Mouse (Mus musculus) liver, adult 2 months (tissue): ENCODE data around the gene B3gnt6. TPM values are rescaled to one million over a fixed set of nuclear protein-coding genes. Genes with fewer than 3 reads are reported as not detected.

Source experiments
- DNase-seq: peaks from one replicate; pipeline ENCODE4 v3.0.0-alpha.2; 2011; ENCODE audit warnings: low read depth, low spot score; ENCODE audit errors: extremely low read depth
- H3K27ac ChIP-seq: fragments of 200-500 bp; replicated peaks from 2 replicates; pipeline ENCODE4 v1.5.1; 2012; ENCODE audit warnings: low read depth, mild to moderate bottlenecking, control low read depth, inconsistent platforms, low read length; ENCODE audit not compliant: insufficient read depth
- H3K27me3 ChIP-seq: fragments of 200-500 bp; 2 replicates; pipeline ENCODE4 v1.6.1; 2012; ENCODE audit warnings: mild to moderate bottlenecking, moderate library complexity, low read length, inconsistent platforms; ENCODE audit not compliant: control insufficient read depth, insufficient read depth
- H3K36me3 ChIP-seq: fragments of 200-500 bp; 2 replicates; pipeline ENCODE4 v1.6.1; 2012; ENCODE audit warnings: low read length, inconsistent platforms; ENCODE audit not compliant: control insufficient read depth, insufficient read depth
- H3K4me1 ChIP-seq: fragments of 200-500 bp; 2 replicates; pipeline ENCODE4 v1.6.1; 2011; ENCODE audit warnings: low read length; ENCODE audit not compliant: control insufficient read depth, insufficient read depth
- H3K4me3 ChIP-seq: fragments of 200-500 bp; 2 replicates; pipeline ENCODE4 v1.5.1; 2011; ENCODE audit warnings: low read depth, mild to moderate bottlenecking, control low read depth, low read length, moderate library complexity; ENCODE audit not compliant: insufficient read depth
- H3K79me2 ChIP-seq: fragments of 200-500 bp; 2 replicates; pipeline ENCODE4 v1.6.1; 2012; ENCODE audit warnings: inconsistent platforms, mild to moderate bottlenecking, low read length, moderate library complexity; ENCODE audit not compliant: control insufficient read depth, insufficient read depth
- H3K9ac ChIP-seq: fragments of 200-500 bp; 2 replicates; pipeline ENCODE4 v1.6.1; 2012; ENCODE audit warnings: low read depth, mild to moderate bottlenecking, control low read depth, inconsistent platforms, low read length
- CTCF ChIP-seq: fragments of 200-500 bp; IDR thresholded peaks from 2 replicates; pipeline ENCODE4 v1.5.1; 2011; ENCODE audit warnings: low read depth, low read length, control low read depth
- POLR2A ChIP-seq: fragments of 200-500 bp; IDR thresholded peaks from 2 replicates; pipeline ENCODE4 v1.6.1; 2011; ENCODE audit warnings: low read length, control low read depth; ENCODE audit not compliant: insufficient read depth; ENCODE audit errors: extremely low read depth
- WGBS: fragments of 180-500 bp; shearing (Covaris S2); methylation state at CpG from one replicate; pipeline ENCODE4 v1.1.7; 2018; 5-methylcytosine and 5-hydroxymethylcytosine counted together
- polyA plus RNA-seq: library from polyadenylated mRNA; depleted of rRNA; stranded (reverse); fragments of >200 nt; gene quantifications from 2 replicates; pipeline ENCODE4 v1.2.3, GENCODE M21; 2012; rRNA removed
- total RNA-seq: library from RNA; depleted of rRNA; stranded (reverse); fragments of >200 nt; gene quantifications from 2 replicates; pipeline ENCODE4 v1.2.3, GENCODE M21; 2014; rRNA removed

Gene B3gnt6
- total and polyA plus RNA-seq, 2 experiments: 0.04 TPM; not detected in 1

DNA sequence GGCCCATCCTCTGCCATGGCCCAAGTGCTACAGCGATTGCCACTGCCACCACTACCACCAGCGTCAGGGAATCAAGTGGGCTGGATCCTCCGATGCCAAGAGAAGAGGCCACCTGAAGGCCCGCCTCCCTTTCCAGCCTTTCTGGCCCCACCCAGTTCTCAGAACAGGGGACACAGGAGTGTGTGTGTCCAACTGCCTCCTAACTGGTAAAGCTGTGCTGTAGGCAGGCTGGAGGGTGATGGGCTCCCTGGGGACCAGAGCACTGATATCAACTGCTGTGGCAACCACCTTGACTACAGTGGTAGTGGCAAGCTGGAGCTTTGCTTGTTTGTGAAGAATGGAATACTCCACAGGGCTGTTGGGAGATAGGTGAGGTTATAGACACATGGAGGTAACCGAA, 53.9 kb downstream of the B3gnt6 start, which contains the start of gene Omp:
Omp (minus strand) TSS at position 101 of the 400 bp plus-strand sequence.
- H3K36me3 ChIP-seq: no peaks in the 10 kb centered on the region
- WGBS: 87% methylated on average over 5 of the region's 5 CpGs

DNA sequence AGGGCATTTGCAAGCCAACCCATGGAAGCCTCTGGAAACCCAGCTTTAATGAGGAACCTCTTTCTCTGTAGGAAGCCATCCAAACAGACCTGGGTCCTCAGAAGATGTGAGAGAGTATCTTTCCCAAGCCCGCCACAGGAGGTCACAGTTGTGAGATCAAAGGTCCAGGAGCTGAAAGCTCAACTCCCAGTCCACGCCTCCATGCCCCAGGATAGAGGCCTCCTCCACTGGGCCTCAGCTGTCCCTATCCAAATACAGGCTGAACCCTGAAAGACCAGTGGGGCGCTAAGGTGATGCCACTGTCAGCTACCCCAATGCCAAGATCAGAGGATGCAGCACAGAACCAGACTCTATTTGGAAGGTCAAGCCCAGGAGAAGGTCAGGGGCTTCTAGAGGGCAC, 56.6 kb downstream of the B3gnt6 start:
- Histone ChIP-seq H3K36me3 (no peaks in the 10 kb centered on the region), H3K79me2 (no peaks in the 10 kb centered on the region), H3K27me3 (no peaks in the 10 kb centered on the region), H3K27ac (no peak overlapping the region), H3K9ac (no peak overlapping the region), H3K4me3 (no peak overlapping the region), H3K4me1 (peaks cover 15% of the 10 kb centered on the region)
- peak; percentile 60 for DNase-seq
- no peak for TF ChIP-seq POLR2A
- TF ChIP-seq CTCF: no peak
- WGBS: 40% methylated on average over 3 of the region's 3 CpGs

More for the DNA sequence above, 53.9 kb downstream of the B3gnt6 start, which contains the start of gene Omp:
- Histone ChIP-seq H3K27me3 (no peaks in the 10 kb centered on the region), H3K79me2 (no peaks in the 10 kb centered on the region), H3K4me1 (peaks cover 15% of the 10 kb centered on the region), H3K9ac (no peak within 1 kb of the TSS), H3K27ac (no peak within 1 kb of the TSS), H3K4me3 (no peak within 1 kb of the TSS)
- DNase-seq: no peak
- no peak for TF ChIP-seq CTCF
- TF ChIP-seq POLR2A: no peak

Other genes with a start within 250 kb of the B3gnt6 start
- gene Myo7a, start 80.0 kb downstream of the B3gnt6 start, total RNA-seq: 7.0 and 11.5 TPM in 2 replicates
- gene Myo7a, start 80.0 kb downstream of the B3gnt6 start, polyA plus RNA-seq: 8.2 and 11.0 TPM in 2 replicates
- 0.07 and 0.18 TPM in 2 replicates for gene Omp, start 54.0 kb downstream of the B3gnt6 start, total RNA-seq
- 0.12 and 0.22 TPM in 2 replicates for gene Omp, start 54.0 kb downstream of the B3gnt6 start, polyA plus RNA-seq
- 1.0 and 1.6 TPM in 2 replicates for gene Capn5, start 21.2 kb downstream of the B3gnt6 start, total RNA-seq
- gene Capn5, start 21.2 kb downstream of the B3gnt6 start, polyA plus RNA-seq: 2.2 TPM in 2 replicates
- gene Acer3, start 121.7 kb upstream of the B3gnt6 start, total RNA-seq: 16.8 and 19.7 TPM in 2 replicates
- 7.4 and 12.2 TPM in 2 replicates for gene Acer3, start 121.7 kb upstream of the B3gnt6 start, polyA plus RNA-seq
- 10.1 and 15.4 TPM in 2 replicates for gene Tsku, start 161.8 kb upstream of the B3gnt6 start, total RNA-seq
- gene Tsku, start 161.8 kb upstream of the B3gnt6 start, polyA plus RNA-seq: 57.1 and 103 TPM in 2 replicates
- gene Gucy2d, start 240.9 kb upstream of the B3gnt6 start, total RNA-seq: not detected in 2 replicates
- gene Gucy2d, start 240.9 kb upstream of the B3gnt6 start, polyA plus RNA-seq: not detected in 2 replicates